Mouse (Mus musculus) gastrocnemius, adult 2 months (tissue): ENCODE measurements around the gene Sh3rf1. TPM values are rescaled to one million over a fixed set of nuclear protein-coding genes. Genes with fewer than 3 reads are reported as not detected.

Experiments used
- DNase-seq: peaks from one replicate; pipeline ENCODE4 v3.0.0; 2022
- H3K27ac ChIP-seq: fragments of 200-600 bp; 2 replicates; pipeline ENCODE4 v1.8.1; 2022; ENCODE audit warnings: mild to moderate bottlenecking
- H3K4me3 ChIP-seq: fragments of 200-600 bp; 2 replicates; pipeline ENCODE4 v1.8.1; 2022; ENCODE audit warnings: mild to moderate bottlenecking, moderate library complexity
- CTCF ChIP-seq: fragments of 200-600 bp; IDR thresholded peaks from 2 replicates; pipeline ENCODE4 v1.8.1; 2022; ENCODE audit warnings: antibody characterized with exemption, mild to moderate bottlenecking, moderate library complexity
- intact Hi-C: fragments of 180-260 bp; cut with DNase I; formaldehyde crosslinking; loops from one replicate; pipeline ENCODE4 v1.15.1; 2025
- total RNA-seq, 2 experiments: library from RNA; stranded (reverse); gene quantifications; 2 replicates each; pipeline ENCODE4 v1.2.3; 2021

Gene Sh3rf1
- total RNA-seq, 2 experiments from 2014 or later, result 1.2 to 1.8 TPM

DNA sequence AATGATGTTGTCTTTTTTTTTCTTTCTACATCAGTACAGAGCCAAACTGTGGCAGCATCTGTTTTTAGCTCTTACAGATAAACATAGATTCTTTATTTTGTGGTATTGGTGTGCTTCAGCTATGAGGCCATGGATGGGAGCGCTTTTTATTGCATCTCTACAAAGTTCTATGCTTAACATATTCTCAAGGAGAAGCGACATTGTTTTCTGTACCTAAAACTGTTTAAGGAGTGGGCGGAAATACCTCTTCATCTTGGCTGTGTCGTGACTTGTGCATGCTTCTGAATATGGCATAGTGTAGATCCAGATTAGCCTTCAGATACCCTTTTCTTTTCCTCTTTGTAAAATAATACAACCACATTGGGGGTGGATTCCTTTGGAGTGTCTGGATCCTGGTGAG, 25.8 kb downstream of the Sh3rf1 start:
- Histone ChIP-seq H3K4me3 (no peak overlapping the region), H3K27ac (no peak overlapping the region)
- intact Hi-C loops, result no loop called here
- TF ChIP-seq CTCF, result no peak
- DNase-seq, result no peak

DNA sequence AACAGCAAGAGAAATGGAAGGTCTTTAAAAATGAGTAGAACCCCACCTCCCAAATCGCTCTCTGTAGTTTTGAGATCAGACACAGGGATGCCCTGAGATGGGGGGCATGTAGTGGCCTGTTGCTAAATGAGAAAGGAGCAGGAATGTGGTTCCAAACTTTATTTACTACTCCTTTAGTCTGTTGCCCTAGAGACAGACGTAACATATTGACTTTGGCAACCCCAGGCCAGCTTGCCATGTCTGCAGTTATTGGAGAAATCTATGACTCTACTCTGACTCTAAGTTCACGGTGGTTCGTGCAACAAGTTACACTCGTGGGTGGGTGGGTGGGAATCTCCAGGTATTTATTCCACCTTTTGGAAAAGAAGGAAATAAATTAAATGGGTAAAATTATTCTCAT, 30.5 kb downstream of the Sh3rf1 start:
- no peak overlapping the region for H3K27ac ChIP-seq
- no peak for TF ChIP-seq CTCF
- intact Hi-C loops, result no loop called here
- no peak overlapping the region for H3K4me3 ChIP-seq
- DNase-seq, result no peak

DNA sequence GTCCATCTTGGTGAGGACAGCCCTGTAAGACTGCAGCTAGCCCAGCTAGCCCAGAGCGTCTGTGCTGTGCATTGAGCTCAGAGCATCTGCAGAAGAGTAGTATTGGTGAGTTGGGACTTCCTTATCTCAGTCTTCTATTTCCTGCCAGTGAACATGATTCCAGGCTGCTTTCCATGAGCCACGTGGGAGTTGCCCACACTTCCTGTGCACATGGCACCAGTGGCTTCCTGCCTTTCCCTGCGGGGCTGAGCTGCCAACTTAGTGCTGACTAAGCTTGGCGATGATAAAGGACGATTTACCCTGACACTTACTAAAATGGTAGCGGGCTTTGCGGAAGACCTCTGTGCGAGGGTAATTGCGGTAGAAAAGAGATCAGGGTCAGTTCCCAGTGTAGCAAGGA, 35.2 kb downstream of the Sh3rf1 start:
- Histone ChIP-seq H3K27ac (no peak overlapping the region), H3K4me3 (no peak overlapping the region)
- DNase-seq, result no peak
- intact Hi-C loops, result no loop called here
- TF ChIP-seq CTCF, result no peak

DNA sequence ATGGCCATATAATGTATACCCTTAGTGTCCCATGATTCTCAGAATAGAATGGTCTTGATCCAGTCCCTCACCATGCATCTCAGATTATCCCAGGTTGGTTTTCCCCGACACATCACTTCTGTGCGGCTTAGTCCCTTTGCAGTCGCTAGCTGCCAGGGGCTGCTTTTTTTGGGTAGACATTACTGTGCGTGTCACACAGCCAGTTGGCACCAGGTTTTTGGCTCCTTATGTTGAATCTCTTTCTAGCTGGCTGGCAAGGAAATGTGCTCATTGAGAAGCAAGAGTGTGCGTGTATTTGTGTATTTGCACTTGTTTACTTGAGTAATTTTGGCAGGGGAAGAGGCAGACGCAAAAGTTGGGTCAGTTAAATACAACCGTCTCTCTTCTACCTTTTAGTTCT, 35.9 kb downstream of the Sh3rf1 start:
- no peak for TF ChIP-seq CTCF
- no peak overlapping the region for H3K4me3 ChIP-seq
- H3K27ac ChIP-seq, result no peak overlapping the region
- peak; percentile 31 for DNase-seq
- intact Hi-C loops, result no loop called here

DNA sequence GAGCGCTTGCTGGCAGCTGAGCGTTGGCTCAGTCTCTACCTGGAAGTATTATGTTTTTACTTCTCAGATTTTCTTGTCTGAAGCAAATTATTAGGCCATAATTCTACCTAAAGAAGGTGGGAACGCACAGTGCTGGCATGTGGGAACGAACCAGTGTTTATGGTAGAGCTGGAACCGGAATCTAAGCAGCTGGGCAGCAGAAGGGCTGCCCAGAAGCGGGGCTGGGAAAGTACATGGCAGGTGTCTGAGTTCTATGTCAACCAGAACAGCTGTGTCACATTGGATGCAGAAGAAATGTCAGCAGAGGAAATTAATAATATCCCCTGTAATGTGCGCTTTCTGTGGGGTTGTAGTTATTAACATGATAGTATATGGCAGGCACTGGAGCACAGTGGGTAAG, 36.9 kb downstream of the Sh3rf1 start:
- intact Hi-C loops, result no loop called here
- H3K4me3 ChIP-seq, result no peak overlapping the region
- no peak for DNase-seq
- TF ChIP-seq CTCF, result no peak
- no peak overlapping the region for H3K27ac ChIP-seq

DNA sequence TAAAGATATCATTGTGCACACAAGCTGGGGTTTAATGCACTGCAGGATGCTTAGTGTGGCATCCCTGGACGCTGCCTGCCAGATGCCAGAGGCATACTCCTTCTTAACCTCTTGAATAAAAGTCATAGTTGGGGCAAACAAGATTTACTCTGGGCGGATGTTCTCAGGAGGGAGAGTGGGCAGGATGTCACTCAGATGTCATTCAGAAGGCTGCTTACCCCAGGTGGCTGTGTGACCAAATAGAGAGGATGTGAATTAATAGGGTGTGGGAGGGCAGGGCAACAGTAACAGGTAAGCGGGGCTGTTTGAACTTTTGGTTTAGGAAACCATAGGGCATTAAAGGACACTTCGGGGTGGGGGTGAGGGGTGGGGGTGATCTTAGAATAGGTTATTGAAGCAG, 37.7 kb downstream of the Sh3rf1 start:
- TF ChIP-seq CTCF, result no peak
- no peak for DNase-seq
- intact Hi-C loops, result no loop called here
- Histone ChIP-seq H3K4me3 (no peak overlapping the region), H3K27ac (no peak overlapping the region)

DNA sequence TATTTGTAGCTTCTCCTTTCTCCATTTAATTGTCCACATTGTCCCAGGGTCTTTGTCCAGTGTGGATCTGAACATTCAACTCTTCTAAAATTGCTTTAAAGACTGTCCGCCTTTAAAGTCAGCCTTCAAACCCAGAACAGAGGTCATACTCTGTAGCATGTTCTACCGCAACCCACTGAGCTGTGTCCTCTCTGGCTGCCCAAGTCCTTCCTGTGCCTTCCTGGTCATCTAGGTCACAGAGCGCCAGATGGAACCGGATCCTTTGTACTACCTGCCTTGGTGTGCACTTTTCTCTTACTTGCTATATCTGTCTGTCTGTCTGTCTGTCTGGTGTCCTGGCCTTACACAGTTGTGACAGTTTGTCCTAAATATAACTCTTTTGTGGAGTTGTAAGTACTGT, 40.0 kb downstream of the Sh3rf1 start:
- intact Hi-C loops, result no loop called here
- no peak overlapping the region for H3K4me3 ChIP-seq
- TF ChIP-seq CTCF, result no peak
- H3K27ac ChIP-seq, result no peak overlapping the region
- no peak for DNase-seq

DNA sequence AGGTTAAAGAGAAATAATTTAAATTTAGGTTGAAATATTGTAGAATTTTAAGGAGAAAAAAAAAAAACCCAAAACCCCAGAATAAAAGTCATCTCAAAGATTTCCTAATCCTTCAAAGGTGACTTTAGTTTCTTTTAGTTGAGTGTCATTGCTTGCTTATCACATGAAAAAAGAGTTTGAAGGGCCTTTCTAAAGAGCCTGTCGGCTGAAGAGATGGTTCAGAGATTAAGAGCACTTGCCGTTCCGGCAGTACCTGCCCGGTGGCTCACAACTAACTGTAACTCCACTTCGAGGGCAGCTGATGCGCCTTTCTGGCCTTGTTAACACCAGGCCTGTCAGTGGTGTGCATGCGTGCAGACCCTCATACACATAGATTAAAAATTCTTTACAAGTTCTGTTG, 41.2 kb downstream of the Sh3rf1 start:
- no peak for TF ChIP-seq CTCF
- Histone ChIP-seq H3K4me3 (no peak overlapping the region), H3K27ac (no peak overlapping the region)
- intact Hi-C loops, result no loop called here
- no peak for DNase-seq

DNA sequence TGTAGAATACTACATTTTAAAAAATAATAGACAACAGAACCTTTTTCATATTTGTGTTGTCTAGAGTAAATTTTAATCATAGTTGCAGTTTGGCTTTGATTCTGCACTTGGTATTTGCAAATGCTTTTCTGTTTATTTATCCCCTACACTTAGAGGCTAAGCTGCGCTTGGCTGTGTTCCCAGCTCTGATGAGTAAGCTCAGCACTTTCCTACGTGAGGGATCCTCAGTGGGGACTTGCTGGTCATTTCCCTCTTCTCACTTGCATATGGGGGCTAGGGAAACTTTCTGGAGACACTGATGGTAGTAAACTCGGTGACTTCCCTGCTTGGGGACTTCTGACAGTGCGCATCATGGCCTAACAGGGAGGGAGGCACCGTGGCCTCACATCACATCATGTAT, 41.7 kb downstream of the Sh3rf1 start:
- TF ChIP-seq CTCF, result no peak
- peak; percentile 63 for DNase-seq
- Histone ChIP-seq H3K27ac (no peak overlapping the region), H3K4me3 (no peak overlapping the region)
- intact Hi-C loops, result no loop called here

DNA sequence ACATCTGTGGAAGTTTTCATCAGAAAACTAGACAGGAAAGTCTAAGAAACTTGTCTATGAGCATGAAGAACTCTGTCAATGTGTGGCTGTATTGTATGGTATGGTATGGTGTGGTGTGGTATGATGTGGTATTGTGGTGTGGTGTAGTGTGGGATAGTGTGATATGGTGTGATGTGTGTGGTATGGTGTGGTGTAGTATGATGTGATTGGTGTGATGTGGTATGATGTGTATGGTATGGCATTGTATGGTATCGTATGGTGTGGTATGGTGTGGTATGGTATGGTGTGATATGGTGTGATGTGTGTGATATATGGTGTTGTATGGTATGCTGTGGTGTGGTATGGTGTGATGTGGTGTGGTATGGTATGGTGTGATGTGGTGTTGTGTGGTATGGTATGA, 43.4 kb downstream of the Sh3rf1 start:
- no peak for DNase-seq
- intact Hi-C loops, result no loop called here
- no peak overlapping the region for H3K4me3 ChIP-seq
- H3K27ac ChIP-seq, result no peak overlapping the region
- TF ChIP-seq CTCF, result no peak

DNA sequence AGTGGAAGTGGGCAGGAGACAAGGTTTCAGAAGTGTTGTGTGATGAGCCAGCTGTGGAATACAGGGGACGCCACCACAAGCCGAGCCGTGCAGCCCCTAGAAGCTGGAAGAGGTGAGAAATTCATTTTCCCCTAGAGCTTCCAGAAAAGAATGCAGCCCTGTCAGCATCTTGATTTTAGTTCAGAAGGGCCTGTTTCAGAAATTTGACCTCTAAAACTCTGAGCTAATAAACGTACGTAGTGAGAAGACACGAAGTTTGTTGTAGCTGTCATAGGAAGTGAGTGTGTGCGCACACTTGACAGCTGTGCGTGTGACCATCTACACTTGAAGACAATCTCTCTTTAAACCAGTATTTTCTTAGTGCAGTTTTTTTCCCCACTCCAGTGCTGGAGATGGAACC, 44.0 kb downstream of the Sh3rf1 start:
- no peak for TF ChIP-seq CTCF
- no peak for DNase-seq
- intact Hi-C loops, result no loop called here
- no peak overlapping the region for H3K27ac ChIP-seq
- H3K4me3 ChIP-seq, result no peak overlapping the region

DNA sequence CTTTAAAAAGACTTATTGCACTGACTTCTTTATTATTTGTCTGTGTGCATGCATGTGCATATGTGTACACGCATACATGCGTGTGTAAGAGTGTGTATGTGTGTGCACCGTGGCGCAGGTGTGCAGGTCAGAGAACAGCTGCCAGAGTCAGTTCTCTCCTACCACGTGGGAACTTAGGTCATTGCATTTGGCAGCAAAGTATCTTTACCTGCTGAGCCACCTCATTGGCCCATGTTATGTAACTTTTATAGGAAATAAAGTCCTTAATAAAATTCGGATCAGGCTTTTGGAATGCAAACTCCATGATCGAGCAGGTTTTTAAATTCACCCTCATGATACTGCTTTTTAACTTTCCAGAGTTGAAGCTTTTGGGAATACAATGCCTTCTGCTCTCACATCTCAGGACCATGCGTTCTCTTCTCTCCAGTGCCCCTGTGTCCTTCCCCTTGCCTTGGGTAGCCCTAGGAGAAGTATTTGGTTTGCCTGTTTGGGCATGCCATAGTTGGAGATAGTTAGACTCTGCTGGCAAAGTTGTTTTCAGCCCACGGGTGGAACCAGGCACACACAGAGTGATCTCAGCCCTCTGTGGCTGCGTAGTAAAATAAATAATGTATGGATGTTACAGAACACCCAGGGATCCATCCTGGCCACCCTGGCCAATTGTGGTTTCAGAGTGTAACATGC, 44.7 kb downstream of the Sh3rf1 start:
- Histone ChIP-seq H3K4me3 (no peak overlapping the region), H3K27ac (no peak overlapping the region)
- TF ChIP-seq CTCF, result no peak
- no peak for DNase-seq
- intact Hi-C loops, result no loop called here

DNA sequence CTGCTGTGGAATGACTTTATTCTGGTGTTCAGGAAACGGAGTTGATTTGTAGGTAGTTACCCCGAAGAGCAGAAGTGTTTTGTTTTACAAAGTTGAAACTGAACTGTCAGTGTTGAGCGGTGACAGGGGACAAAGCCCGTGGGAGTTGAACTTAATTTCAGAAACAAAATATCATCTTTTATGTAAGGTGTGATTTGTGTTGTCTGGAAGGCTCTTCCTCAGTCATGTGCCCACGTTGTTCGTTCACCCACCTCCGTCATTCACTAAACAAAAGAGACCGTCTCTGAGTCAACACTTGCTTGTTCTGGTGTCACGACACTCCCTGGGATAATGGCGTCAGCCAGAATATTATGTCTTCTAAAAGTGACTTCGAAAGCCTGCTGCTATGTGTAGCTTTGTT, 46.3 kb downstream of the Sh3rf1 start:
- intact Hi-C loops, result no loop called here
- no peak overlapping the region for H3K27ac ChIP-seq
- DNase-seq, result no peak
- no peak for TF ChIP-seq CTCF
- H3K4me3 ChIP-seq, result no peak overlapping the region

DNA sequence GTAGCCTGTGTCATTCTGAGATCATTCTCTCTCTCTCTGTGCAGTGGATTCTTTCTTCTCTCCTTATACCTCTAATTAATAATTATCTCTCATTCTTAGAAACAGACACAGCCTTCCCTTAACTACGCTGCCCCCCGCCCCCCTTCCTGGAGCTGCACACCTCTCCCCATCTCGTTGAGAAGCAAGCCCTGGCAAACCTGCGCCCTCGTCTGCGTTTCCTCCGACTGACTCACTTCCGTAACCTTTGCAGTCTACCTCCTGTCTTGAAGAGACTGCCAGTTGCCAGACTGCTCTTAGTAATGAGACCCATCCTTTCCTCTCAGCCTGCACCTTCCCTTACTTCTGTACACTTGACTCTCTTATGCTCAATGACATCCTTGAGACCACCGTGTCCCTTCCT, 46.9 kb downstream of the Sh3rf1 start:
- Histone ChIP-seq H3K4me3 (no peak overlapping the region), H3K27ac (no peak overlapping the region)
- no peak for TF ChIP-seq CTCF
- intact Hi-C loops, result no loop called here
- DNase-seq, result no peak
